Mouse (Mus musculus): Measurements from ENCODE around the gene Cmtm8. TPM values are rescaled to one million over a fixed set of nuclear protein-coding genes. Genes with fewer than 3 reads are reported as not detected.
A peak's percentile ranks its signal among the peaks of the same experiment; 100 is the strongest.

Cmtm8 gene
- total RNA-seq (2021): 1 to 10 TPM; 2.4 to 2.7 TPM

- peak; percentile 11 to 18 for DNase-seq
These were observed at the start of gene Cmtm8 for GRCm38 (mm10) chr9:114844017-114844662. Gene Cmtm8 (minus strand): TSS chr9:114844156.

GRCm38 (mm10) chr9:114892974-114893373 is 49.0 kb upstream of the Cmtm8 start:
- DNase-seq: no peak

GRCm38 (mm10) chr9:114890377-114890776 is 46.4 kb upstream of the Cmtm8 start:
- DNase-seq: no peak

- no peak for DNase-seq
These were observed 45.0 kb upstream of the Cmtm8 start for GRCm38 (mm10) chr9:114888856-114889407.

- no peak for DNase-seq
These were observed 43.7 kb upstream of the Cmtm8 start for GRCm38 (mm10) chr9:114887699-114888098.

DNA sequence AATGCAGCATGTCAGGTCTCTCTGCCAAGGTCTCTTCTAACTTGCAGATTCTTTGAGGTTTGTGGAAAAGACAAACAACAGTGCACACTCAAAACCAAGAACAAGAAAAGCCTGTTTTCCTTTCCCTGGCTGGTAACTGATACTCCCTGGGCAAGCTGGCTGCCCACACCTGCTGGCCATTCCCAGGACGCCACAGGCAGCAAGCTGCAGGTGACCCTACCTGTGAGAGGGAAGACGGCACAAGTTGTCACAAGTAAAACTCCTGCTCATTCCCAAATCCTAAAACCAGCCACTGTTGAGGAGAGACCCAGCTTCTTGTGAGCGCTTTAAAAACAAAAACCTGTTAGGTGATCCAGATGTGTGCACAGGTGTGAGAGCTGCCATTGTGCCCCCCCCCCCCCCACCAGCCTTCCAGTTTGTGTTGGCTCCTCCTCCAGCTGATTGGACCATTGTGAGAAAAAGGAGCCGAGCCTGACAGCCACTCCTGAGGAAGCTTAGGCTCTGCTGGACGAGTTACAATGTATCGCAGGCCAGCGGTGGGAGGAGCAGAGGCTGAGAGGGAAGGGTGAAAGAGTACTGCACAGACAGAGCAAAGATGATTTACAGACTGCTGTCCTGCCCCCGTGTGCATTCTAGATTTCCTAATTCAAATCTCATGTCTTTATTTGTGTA is 42.2 kb upstream of the Cmtm8 start:
- DNase-seq: no peak

- no peak for DNase-seq
These were observed 41.6 kb upstream of the Cmtm8 start for GRCm38 (mm10) chr9:114885564-114885963.

- no peak for DNase-seq
These were observed 38.0 kb upstream of the Cmtm8 start for GRCm38 (mm10) chr9:114881977-114882376.

DNA sequence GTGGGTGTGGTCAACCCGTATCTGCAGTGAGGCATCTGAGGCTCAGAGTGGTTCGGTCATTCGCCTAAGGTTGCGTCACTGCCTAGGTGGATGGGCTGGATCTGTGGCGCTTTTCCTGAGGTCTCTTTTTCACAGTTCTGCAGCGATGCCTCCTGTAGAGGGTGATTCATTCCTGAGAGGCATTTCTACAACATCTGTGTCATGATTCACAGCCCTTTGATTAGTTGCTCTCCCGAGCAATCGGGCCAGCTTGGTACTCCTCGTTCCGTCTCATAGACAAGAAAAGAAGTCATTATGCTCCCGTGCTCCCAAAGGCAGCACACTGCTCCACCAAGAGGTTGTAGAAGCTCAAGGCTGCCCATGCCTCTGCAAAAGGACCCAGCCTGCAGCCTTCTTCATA is 11.4 kb upstream of the Cmtm8 start:
- DNase-seq: peak; percentile 42 to 46

DNA sequence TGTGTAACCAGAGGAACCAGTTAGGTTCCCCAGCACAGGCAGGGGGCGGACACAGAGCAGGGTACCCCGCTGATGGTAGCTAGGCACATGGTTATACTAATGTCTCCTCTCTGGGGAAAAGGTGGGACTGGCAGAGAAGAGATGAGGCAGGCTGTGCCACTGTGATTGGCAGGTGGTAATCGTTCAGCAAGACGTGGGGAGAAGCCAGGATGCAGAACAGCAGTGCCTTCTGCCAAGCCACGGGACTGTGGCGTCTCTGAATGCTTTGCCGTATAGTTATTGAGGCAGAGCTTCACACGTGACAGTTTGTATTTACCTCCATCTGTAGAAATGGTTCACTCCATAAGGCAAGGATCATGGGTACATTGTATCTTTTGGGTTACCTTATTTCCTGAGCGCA is 10.7 kb upstream of the Cmtm8 start:
- peak; percentile 32 to 42 for DNase-seq

DNA sequence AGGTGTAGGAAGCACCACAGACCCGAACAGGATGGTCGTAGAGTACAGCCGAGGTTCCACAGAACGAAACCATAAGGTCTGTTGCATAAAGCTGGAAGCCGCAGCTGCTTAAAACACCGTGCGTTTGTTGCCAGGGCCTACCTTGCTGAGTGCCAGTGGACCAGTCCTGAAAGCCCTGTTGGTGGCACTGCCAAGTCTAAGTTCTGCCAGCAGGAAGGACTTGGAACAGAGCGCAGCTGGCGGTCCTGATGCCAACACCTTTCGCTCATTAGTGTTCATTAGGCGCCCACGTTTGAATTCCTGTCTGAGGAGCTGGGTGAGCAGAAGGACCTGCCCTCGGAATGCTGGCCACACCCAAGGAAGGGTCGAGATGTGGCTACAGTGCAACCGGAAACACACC is 9.4 kb upstream of the Cmtm8 start:
- DNase-seq: no peak

- no peak for DNase-seq
These were observed 7.6 kb upstream of the Cmtm8 start for GRCm38 (mm10) chr9:114851419-114852190.

DNA sequence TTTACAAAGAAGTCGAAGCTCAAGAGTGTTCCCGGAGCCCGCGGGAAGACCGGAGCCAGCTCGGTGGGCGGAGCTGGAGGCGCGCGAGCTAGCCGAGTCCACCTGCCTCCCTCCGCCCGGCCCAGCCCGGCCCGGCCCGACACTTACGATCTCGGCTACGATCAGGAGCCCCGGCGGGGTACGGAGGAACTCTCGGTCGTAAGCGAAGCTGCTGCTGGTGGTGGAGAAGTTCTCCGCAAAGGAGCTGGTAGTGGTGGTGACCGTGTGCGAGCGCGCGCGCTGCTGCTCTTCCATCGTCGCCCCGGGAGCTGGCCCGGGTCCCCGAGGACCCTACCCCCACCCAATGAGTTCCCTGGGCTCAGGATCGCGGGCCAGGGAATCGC is 331 bp downstream of the Cmtm8 start:
- no peak for DNase-seq

GRCm38 (mm10) chr9:114842886-114843285 is 1.1 kb downstream of the Cmtm8 start:
- no peak for DNase-seq

GRCm38 (mm10) chr9:114842269-114842668 is 1.7 kb downstream of the Cmtm8 start:
- no peak for DNase-seq

GRCm38 (mm10) chr9:114838870-114839269 is 5.1 kb downstream of the Cmtm8 start:
- no peak for DNase-seq

- no peak for DNase-seq
These were observed 12.4 kb downstream of the Cmtm8 start for GRCm38 (mm10) chr9:114831527-114831926.

DNA sequence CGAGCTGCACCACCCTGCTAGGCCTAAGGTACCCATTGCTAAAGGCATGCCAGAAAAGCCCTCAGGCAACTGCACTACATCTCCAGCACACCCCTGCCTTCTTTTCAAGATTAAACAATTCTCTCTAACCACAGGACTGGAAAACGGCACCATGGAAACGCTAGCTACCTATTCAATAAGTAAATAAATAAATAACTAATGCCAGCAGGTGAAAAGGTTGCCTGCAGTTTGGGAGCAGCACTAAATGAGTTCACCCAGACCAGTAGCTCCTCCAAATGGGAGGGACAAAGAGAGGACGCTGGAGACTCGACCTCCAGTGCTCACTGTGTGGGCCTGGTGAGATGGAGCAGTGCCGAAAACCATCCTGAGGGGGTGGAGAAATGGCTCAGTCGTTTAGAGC is 13.6 kb downstream of the Cmtm8 start:
- no peak for DNase-seq

GRCm38 (mm10) chr9:114829669-114830068 is 14.3 kb downstream of the Cmtm8 start:
- DNase-seq: no peak

GRCm38 (mm10) chr9:114828377-114828776 is 15.6 kb downstream of the Cmtm8 start:
- DNase-seq: no peak

DNA sequence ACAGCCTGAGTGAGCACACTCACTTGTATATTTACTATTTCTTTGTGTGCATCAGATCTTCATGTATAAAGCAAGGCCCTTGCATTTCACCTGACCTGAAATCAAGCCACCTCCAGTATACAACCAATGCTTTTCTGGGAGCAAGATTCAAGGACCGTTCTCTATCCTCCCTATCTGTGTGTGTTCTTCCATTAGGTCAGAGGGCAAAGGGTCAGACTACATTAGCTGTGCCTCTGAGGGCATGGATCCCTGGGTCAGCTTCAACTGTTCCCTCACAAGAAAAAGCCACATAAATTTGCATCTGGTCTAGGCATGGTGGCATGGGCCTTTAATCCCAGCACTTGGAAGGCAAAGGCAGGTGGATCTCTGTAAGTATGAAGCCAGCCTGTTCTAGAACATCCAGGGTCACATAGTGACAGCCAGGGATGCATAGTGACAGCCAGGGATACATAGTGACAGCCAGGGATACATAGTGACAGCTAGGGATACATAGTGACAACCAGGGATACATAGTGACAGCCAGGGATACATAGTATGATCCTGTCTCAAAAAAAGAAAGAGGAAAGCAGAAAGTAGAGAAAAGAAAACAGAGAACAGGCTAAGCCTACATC is 16.6 kb downstream of the Cmtm8 start:
- no peak for DNase-seq

DNA sequence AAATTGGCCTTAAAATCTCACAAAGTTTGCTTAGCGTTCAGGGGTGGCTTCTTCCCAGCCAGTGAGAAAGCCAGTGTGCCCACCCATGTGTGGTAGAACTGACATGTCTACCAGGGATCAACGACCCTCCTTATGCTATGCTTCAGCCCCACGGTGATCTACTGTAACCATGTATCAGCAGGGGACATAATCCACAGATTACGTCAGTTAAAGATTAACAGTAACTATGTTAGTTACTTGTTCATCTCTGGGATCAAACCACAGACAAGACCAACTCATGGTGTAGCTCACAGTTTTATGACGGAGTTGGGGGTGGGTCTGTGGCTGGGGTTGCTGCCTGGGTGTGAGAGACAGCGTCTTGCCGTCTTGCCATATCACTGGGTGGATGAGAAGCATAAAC is 19.8 kb downstream of the Cmtm8 start:
- DNase-seq: no peak
